Mouse (Mus musculus) urinary bladder, postnatal 10 days (tissue): ENCODE data around the gene Tubgcp3.
A peak's percentile ranks its signal among the peaks of the same experiment; 100 is the strongest.
"Not testable (repeated sequence)": the region's sequence is repeated elsewhere in the genome, so short reads cannot be mapped to it uniquely, and the experiment has no call there.

Source experiments
- DNase-seq: peaks from one replicate; pipeline ENCODE4 v3.0.0; 2022; ENCODE audit warnings: low spot score

Gene Tubgcp3

DNA sequence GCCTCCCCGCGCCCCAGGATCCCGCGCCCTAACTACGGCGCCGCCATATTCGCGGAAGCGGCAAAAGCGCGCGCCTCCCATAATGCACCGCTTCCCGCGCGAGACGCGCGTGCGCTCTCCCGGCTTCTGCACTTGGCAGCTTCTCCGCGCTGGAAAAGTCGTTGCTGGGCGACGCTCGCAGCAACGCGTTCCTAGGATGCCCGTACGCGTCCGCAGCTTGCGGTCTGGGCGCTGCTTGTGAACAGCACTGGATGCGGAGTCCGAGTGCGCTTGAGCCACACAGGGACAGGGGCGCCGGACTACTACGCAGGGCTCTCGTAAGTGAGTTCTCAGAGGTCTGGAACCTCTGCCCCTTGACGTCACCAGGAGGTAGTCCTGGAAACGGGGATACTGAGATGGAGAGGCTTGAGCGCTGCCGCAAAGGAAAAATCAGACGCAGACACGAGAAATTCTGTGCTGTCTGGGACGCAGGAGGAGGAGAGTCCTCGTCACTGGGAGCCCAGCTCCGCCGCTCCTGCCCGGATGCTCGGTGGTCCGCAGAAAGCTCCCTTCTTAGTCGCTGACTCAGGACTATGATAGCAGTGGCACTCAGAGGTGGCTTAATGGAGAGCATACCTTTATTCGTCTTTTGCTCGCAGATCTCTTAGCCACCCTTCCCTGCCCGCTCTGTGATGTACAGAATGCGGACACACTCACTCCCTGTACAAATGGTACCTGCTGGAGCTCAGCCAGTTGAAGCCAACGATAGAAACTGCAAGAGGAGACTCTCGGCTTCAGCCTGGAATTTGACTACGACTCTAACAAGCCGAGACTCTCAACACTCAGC is at the start of gene Tubgcp3:
Gene Tubgcp3, minus strand, starts transcription at position 193 of the 826 bp plus-strand sequence.
- peak; percentile 46 for DNase-seq

GRCm38 (mm10) chr8:12719091-12719490 is 47.0 kb upstream of the Tubgcp3 start:
- DNase-seq: no peak

DNA sequence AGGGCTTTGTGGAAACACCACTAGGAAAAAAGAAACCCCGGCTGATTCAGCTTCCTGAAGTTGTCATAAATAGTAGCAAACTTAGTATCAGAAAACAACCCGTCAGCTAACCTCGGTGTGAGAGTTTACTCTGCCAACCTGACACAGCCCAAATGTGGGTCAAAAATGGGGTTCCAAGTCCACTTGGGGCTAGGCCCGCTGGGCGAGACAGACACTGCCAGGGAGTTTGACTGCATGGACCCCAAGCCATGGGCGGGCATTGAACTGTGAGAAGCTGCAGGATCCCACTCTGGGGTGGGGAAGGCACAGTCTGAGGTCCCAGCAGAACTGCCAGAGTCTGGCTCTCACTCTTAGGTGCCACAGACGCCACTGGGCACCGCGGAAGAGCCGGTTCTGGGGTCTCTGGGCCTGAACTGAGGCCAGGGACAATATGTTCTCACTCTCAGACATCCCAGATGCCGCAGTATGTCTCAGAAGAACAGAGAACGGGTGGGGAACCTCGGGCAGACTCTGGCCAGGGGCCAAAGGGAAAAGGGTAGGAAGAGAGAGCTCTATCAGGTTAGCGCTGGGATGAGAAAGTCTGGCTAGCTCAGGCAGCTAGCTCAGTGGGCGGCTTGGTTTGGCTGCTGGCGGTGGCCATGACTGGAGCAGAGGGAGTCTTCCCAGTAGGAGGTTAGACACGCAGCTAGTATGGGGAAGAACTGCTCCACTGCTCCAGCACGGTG is 44.0 kb upstream of the Tubgcp3 start:
- no peak for DNase-seq

- no peak for DNase-seq
These were observed 39.6 kb upstream of the Tubgcp3 start for GRCm38 (mm10) chr8:12711623-12712022.

DNA sequence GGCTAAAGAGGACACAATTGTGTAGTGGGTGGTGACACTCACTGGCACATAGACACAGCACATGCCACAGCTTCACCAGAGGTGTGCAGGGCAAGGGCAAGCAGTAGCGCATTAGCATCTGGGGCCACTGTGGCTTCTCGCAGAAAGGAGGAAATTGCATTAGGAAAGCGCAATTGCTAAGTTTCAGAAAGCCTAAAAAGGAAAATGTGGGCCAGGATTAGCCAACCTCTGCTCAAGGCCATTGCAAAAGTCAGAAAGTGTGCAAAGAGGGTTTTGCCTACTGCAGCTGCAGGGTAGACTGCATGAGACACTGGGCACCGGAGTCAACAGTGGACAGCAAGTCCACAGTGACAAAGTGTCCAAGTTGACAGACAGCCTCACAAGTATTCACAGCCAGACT is 31.5 kb upstream of the Tubgcp3 start:
- DNase-seq: no peak

DNA sequence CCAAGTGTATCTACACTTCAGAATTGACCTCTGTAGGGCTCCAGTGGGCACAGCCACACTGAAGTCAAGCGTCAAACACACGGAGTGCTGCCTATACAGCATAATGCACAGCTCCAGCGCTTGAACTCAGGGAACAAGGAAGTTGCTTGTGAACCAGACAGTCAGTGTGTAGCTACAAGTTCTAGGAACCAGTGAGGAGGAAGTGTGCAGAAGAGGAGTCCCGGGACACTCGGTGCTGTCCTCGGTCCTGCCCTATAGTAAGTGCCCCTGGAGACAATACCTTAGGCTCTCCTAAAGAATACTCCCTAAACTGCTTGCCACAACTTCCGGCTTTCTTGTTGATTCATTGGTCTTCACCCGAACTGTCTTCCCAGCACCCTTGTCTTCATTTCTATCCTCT is 30.2 kb upstream of the Tubgcp3 start:
- no peak for DNase-seq

- no peak for DNase-seq
These were observed 26.7 kb upstream of the Tubgcp3 start for GRCm38 (mm10) chr8:12698660-12699277.

DNA sequence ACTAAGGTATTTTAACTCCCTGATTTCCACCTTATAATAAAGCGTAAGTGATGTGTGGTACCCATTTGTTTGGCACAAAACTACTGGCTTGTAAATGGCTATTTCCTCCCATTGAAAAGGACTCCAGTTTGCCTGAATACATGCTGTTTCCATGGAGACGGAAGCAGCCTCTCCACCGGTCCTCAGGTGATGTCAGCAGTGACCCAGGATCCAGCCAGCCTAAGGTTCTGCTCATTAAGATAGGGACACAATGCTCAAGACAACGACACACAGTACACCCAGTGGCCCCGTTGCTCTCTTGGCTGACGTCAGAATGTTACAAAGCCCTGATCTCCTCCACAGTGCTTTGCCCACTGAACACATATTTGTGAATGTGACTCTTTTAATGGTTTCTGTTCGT is 16.8 kb upstream of the Tubgcp3 start:
- DNase-seq: no peak

GRCm38 (mm10) chr8:12677529-12677928 is 5.5 kb upstream of the Tubgcp3 start:
- DNase-seq: peak; percentile 50

DNA sequence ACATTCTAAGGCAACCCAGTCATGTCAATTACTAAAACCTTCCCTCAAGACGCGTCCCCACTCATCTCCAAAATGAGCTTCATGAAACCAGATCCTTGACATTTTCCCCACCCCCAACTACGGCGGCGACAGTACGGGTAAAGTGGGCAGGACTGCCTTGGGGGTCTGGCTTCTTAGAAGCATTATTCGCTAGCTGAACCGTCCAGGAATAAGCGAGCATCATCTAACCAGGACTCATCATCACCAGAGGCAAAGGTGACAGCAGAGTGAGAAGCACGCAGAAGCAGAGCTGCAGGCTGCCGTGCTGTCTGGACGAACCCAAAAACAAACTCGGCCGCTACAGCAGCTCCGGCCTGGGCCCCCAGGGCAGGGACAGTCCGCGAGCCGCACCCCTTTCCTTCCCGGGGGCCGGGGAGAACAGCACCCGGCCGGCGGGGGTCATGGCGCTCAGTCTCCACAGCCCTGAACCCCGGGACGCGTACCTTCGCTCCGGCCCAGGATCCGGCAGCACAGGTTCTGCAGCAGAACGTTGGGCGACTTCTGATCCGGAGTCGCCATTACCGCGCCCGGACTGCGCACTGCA is 484 bp downstream of the Tubgcp3 start:
- no peak for DNase-seq

GRCm38 (mm10) chr8:12670965-12671364 is 1.1 kb downstream of the Tubgcp3 start:
- no peak for DNase-seq

DNA sequence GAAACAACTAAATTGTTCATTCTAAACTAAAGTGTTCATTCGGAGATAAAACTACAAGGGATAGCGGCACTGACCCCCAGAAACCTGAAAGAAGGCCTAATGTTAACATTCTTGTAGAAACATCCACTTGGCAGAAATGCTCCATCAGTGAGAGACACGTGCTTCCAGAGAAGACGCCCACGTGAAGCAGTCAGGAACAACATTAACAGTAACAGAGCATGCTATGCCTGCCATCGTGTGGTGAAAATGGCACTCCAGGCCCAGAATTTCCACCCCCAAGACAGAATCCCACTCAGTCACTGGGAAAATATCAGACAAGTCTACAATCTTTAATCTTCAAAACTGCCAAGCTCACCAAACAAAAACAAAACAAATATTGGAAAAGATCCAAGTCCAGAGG is 3.2 kb downstream of the Tubgcp3 start:
- DNase-seq: no peak

GRCm38 (mm10) chr8:12666530-12666929 is 5.5 kb downstream of the Tubgcp3 start:
- DNase-seq: not testable (repeated sequence)

DNA sequence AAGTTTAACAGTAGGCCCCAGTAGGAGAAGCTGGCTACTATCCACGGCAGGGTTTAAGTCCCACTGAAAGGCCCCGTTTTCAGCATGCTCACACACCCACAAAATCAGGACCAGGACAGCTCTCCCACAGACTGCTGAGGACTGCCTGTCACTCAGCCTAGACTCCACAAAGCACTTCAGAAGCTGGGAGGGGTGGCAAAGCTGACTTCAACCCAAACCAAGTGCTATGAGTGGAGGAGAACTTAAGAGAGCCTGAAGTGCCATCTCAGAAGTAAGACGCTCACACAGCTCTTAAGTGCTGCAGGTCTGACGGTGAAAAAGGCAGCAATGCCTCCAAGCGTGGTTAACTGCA is 9.0 kb downstream of the Tubgcp3 start:
- DNase-seq: no peak

DNA sequence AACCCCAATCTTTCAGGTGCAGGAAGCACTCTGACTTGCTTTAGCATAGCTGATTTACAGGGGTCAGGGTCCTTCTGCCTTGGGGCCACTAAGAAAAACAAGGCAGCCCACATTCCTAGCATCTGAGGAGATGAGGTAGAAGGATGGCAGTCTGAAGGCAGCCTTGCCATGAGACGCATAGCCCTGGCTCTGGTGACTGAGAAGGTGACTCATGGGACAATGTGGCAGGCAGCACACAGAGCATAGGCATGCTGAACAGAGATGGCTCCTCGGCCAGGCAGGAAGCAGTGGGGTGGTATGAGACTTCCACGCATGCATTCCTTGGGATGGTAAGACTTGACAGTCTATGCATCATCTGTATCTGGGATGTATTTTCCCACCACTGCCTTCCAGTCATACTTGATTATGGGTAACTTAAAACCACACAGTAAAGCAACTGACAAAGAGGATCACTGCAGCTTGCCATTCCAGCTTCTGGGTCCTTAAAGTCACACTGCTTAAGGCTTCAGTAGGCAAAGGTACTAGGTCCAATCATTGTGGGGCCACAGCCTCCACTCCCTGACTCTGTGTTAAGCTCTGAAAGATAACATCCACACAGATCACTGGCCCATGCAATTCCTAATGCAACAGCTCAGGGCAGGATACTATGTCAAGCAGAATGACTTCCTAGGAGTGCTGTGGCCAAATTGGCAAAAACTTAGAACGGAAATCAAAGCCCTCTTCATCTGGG is 9.5 kb downstream of the Tubgcp3 start:
- no peak for DNase-seq

DNA sequence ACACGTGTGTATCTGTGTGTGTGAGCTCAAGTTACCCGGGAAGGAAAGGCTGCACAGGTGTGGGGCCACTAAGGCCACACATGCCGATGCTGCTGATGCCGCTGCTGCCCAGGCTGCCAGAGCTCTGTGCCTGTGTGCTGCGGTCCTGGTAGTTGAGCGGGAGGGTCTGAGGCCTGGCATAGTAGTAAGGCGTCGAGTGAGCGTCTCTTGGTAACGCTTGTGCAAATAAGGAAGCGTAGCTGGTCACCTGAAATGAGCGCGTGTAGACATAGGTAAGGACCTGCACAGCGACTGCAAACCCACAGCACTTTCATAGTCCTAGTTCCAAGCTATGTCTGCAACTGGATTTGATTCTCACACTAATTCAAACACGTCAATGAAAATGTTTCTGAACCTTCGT is 14.6 kb downstream of the Tubgcp3 start:
- no peak for DNase-seq

- no peak for DNase-seq
These were observed 20.8 kb downstream of the Tubgcp3 start for GRCm38 (mm10) chr8:12651246-12651645.

- no peak for DNase-seq
These were observed 21.6 kb downstream of the Tubgcp3 start for GRCm38 (mm10) chr8:12650495-12650894.

- DNase-seq: no peak
These were observed 23.1 kb downstream of the Tubgcp3 start for GRCm38 (mm10) chr8:12648951-12649350.

DNA sequence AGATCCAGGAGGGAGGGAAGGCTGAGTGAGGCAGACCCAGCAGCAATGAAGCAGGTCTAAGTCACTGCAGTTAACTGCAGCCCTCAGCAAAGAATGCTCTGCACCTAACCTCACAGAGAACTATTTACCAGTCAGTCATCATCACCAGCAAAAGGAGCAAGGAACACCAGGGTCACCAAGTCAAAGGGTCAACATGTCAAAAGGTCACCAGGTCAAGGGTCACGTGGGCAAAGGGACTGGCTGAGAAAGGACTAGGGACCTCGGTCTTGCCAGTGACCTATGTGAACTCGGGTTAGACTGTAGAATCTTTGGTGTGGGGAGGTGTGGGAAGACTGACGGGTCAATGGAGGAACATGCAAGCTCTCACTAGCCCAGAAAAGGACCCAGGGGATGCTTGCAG is 25.5 kb downstream of the Tubgcp3 start:
- no peak for DNase-seq

- no peak for DNase-seq
These were observed 27.2 kb downstream of the Tubgcp3 start for GRCm38 (mm10) chr8:12644894-12645293.

DNA sequence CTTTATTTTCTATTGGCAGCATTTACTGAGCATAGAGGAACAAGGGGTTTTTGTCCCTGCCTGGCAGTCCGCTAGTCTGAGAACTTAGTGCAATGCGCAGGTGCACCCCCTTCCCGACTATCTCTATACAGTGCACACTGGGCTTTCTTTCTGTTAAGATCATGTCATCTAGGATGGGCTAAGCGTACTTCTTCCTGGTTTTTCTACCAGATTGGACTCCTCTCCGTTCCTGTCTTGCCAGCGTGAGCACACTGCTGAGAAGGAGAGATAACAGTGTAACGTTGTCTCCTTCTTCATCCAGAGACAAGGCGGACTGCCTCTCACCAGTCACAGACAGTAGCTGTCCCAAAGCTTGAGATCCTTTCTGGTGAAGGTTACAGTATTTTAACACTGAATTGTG is 27.7 kb downstream of the Tubgcp3 start:
- no peak for DNase-seq
